ENCODE assay signal across 8 mouse cellular contexts in genomic region chr19:14595390-14595997, GRCm38 (mm10). TPM values are rescaled to one million over a fixed set of nuclear protein-coding genes. Genes with fewer than 3 reads are reported as not detected.
DNase-seq lines count a peak whose midpoint lies in the region; ATAC-seq and TF ChIP-seq lines count a peak whose summit lies in the region.

No protein-coding gene starts in this region.

- no peaks in the 10 kb centered on the region for H3K27me3 ChIP-seq in kidney, embryonic 15.5 days
- no peaks in the 10 kb centered on the region for H3K27me3 ChIP-seq in kidney, adult 2 months (replicated peaks; ENCODE audit: control insufficient read depth, insufficient read depth, low read length)
- H3K27me3 ChIP-seq in hindbrain, embryonic 13.5 days: peaks cover 7% of the 10 kb centered on the region; the same call in 1 of the 2 replicates
- H3K27me3 ChIP-seq in midbrain, embryonic 16.5 days (ENCODE audit: control insufficient read depth, insufficient read depth, low read depth, low read length): no peaks in the 10 kb centered on the region

- TF ChIP-seq POLR2A in kidney, adult 2 months (IDR thresholded peaks at IDR 0.05; ENCODE audit: low read depth, low read length): no peak
- TF ChIP-seq POLR2A in cortical plate, adult 2 months (IDR thresholded peaks at IDR 0.05; ENCODE audit: extremely low read depth, insufficient read depth, low read length): no peak

- WGBS in kidney, embryonic 15.5 days: 19% methylated on average over 11 of the region's 11 CpGs
- WGBS in kidney, adult 2 months: 54% methylated on average over 11 of the region's 11 CpGs
- WGBS in hindbrain, embryonic 13.5 days: 15% methylated on average over 11 of the region's 11 CpGs
- 8% methylated on average over 11 of the region's 11 CpGs for whole genome bisulfite sequencing in midbrain, embryonic 16.5 days

- no peak for DNase-seq in kidney, adult 2 months
- no peak for DNase-seq in urinary bladder, adult 18-20 months (ENCODE audit: low spot score in 2 of 2)
- no peak for DNase-seq in adrenal gland, postnatal 25 days
- DNase-seq in T-cell, adult 2 months (ENCODE audit: low spot score): no peak

- H3K4me2 ChIP-seq in kidney, embryonic 15.5 days: peak overlapping the region; percentile 66
- peak overlapping the region; percentile 63 for H3K4me2 ChIP-seq in hindbrain, embryonic 13.5 days
- H3K4me2 ChIP-seq in midbrain, embryonic 16.5 days (ENCODE audit: low read length): peak overlapping the region; percentile 65

- peak overlapping the region; percentile 95 for H3K4me3 ChIP-seq in kidney, embryonic 15.5 days (replicated peaks)
- H3K4me3 ChIP-seq in kidney, adult 2 months (ENCODE audit: insufficient read depth, low read depth, low read length): no peak overlapping the region; the same call in 1 of the 2 replicates
- peak overlapping the region; percentile 43 for H3K4me3 ChIP-seq in cortical plate, adult 2 months (ENCODE audit: insufficient read depth, low read length)
- peak overlapping the region; percentile 83 for H3K4me3 ChIP-seq in hindbrain, embryonic 13.5 days
- H3K4me3 ChIP-seq in midbrain, embryonic 16.5 days (ENCODE audit: low read depth, low read length): peak overlapping the region; percentile 69

- no peaks in the 10 kb centered on the region for H3K9me3 ChIP-seq in kidney, embryonic 15.5 days (replicated peaks)
- no peaks in the 10 kb centered on the region for H3K9me3 ChIP-seq in hindbrain, embryonic 13.5 days
- H3K9me3 ChIP-seq in midbrain, embryonic 16.5 days (replicated peaks; ENCODE audit: control insufficient read depth, low read length, poor library complexity, severe bottlenecking): no peaks in the 10 kb centered on the region

- H3K9ac ChIP-seq in kidney, embryonic 15.5 days: no peak overlapping the region
- H3K9ac ChIP-seq in hindbrain, embryonic 13.5 days: peak overlapping the region; percentile 69
- H3K9ac ChIP-seq in midbrain, embryonic 16.5 days (ENCODE audit: low read depth, low read length): peak overlapping the region; percentile 56

- peaks cover 39% of the 10 kb centered on the region for H3K4me1 ChIP-seq in kidney, embryonic 15.5 days
- H3K4me1 ChIP-seq in kidney, adult 2 months (ENCODE audit: control insufficient read depth, insufficient read depth, low read length): peaks cover 3% of the 10 kb centered on the region; the same call in 1 of the 2 replicates
- peaks cover 2% of the 10 kb centered on the region; the same call in 1 of the 2 replicates for H3K4me1 ChIP-seq in cortical plate, adult 2 months (ENCODE audit: control insufficient read depth, insufficient read depth, low read length)
- peaks cover 50% of the 10 kb centered on the region for H3K4me1 ChIP-seq in hindbrain, embryonic 13.5 days (replicated peaks)
- peaks cover 38% of the 10 kb centered on the region for H3K4me1 ChIP-seq in midbrain, embryonic 16.5 days (ENCODE audit: control insufficient read depth, insufficient read depth, low read length)

- TF ChIP-seq CTCF in kidney, adult 2 months (conservative IDR thresholded peaks at IDR 0.05; ENCODE audit: insufficient read depth, insufficient read length, low read depth, low read length): no peak
- TF ChIP-seq CTCF in cortical plate, adult 2 months (IDR thresholded peaks at IDR 0.05; ENCODE audit: extremely low read depth, insufficient read depth, low read length): no peak

- no peak overlapping the region for H3K27ac ChIP-seq in kidney, embryonic 15.5 days
- H3K27ac ChIP-seq in kidney, adult 2 months (ENCODE audit: insufficient read depth, low read depth, low read length): no peak overlapping the region
- no peak overlapping the region for H3K27ac ChIP-seq in cortical plate, adult 2 months (ENCODE audit: insufficient read depth, low read length)
- H3K27ac ChIP-seq in hindbrain, embryonic 13.5 days: peak overlapping the region; percentile 66
- H3K27ac ChIP-seq in midbrain, embryonic 16.5 days (ENCODE audit: low read length): peak overlapping the region; percentile 70; the same call in 1 of the 2 replicates

- H3K36me3 ChIP-seq in kidney, embryonic 15.5 days: 0 out of 2 replicates have a peak, but pooled peaks cover 4% of the 10 kb centered on the region
- H3K36me3 ChIP-seq in kidney, adult 2 months (ENCODE audit: control insufficient read depth, insufficient read depth, low read length): no peaks in the 10 kb centered on the region
- H3K36me3 ChIP-seq in hindbrain, embryonic 13.5 days: no peaks in the 10 kb centered on the region
- H3K36me3 ChIP-seq in midbrain, embryonic 16.5 days (ENCODE audit: control insufficient read depth, insufficient read depth, low read length): no peaks in the 10 kb centered on the region

- ATAC-seq in kidney, embryonic 15.5 days (replicated peaks; ENCODE audit: low FRiP score): no peak
- ATAC-seq in hindbrain, embryonic 13.5 days (ENCODE audit: low FRiP score): no peak
- no peak for ATAC-seq in midbrain, embryonic 16.5 days

RNA-seq across cellular contexts. Expression of gene Tle4, which starts 2.4 kb away (rescaled TPM):
- polyA plus RNA-seq in kidney, embryonic 15.5 days (2015; fragmentation: Nextera tagmentation; extraction: Ambion mirVana): 15.0 and 15.4 TPM in 2 replicates
- polyA plus RNA-seq in kidney, adult 2 months (2012; rRNA removed): 10.4 and 10.5 TPM in 2 replicates
- polyA plus RNA-seq in cortical plate, adult 2 months (2012; rRNA removed): 31.1 and 34.2 TPM in 2 replicates
- polyA plus RNA-seq in hindbrain, embryonic 13.5 days (2015; fragmentation: Nextera tagmentation; extraction: Ambion mirVana): 26.0 and 27.0 TPM in 2 replicates
- 26.7 and 30.8 TPM in 2 replicates for polyA plus RNA-seq in midbrain, embryonic 16.5 days (2015; fragmentation: Nextera tagmentation; extraction: Ambion mirVana)
- total RNA-seq in adrenal gland, postnatal 25 days (2021): 9.2 and 11.0 TPM in 2 replicates

Comparison
In these comparisons a context has a peak if more than half of its experiments do, and no peak if none do; other contexts are left out.
1. H3K27ac ChIP-seq: peak in hindbrain, embryonic 13.5 days (single experiment) and midbrain, embryonic 16.5 days (single experiment); none in kidney, embryonic 15.5 days (single experiment), kidney, adult 2 months (single experiment) and cortical plate, adult 2 months (single experiment).
2. Peak in every context shown above with its lines, with median percentiles within 50 percentile points of each other: H3K4me2 ChIP-seq.